Mouse (Mus musculus) heart, postnatal 14 days (tissue): ENCODE data around the gene Gm15517. TPM values are rescaled to one million over a fixed set of nuclear protein-coding genes. Genes with fewer than 3 reads are reported as not detected.
"Not testable (repeated sequence)": the region's sequence is repeated elsewhere in the genome, so short reads cannot be mapped to it uniquely, and the experiment has no call there.

Source experiments
- DNase-seq, 2 experiments: peaks; one replicate each; pipeline ENCODE4 v3.0.0; 2021 to 2022
- intact Hi-C: fragments of 180-260 bp; cut with DNase I; formaldehyde crosslinking; loops from one replicate; pipeline ENCODE4 v1.15.1; 2025
- total RNA-seq, 2 experiments: library from RNA; stranded (reverse); gene quantifications; 2 replicates each; pipeline ENCODE4 v1.2.3; 2021

Gm15517 gene
- total RNA-seq, 2 experiments from 2014 or later, result not detected

GRCm38 (mm10) chr7:44262791-44263643 is 1.8 kb downstream of the Gm15517 start:
- intact Hi-C loops, result loop anchor here (1.0 to 10.0 kb wide), 4 partner anchors 42 to 292 kb away; partner anchors contain the start of gene Nr1h2

GRCm38 (mm10) chr7:44268117-44268516 is 6.9 kb downstream of the Gm15517 start:
- intact Hi-C loops, result loop anchor here (10.0 kb wide), 1 partner anchor 287 kb away; the partner anchor contains the start of gene Nr1h2

More at GRCm38 (mm10) chr7:44262791-44263643, 1.8 kb downstream of the Gm15517 start:
- peak; percentile 92 to 96 for DNase-seq

GRCm38 (mm10) chr7:44269397-44269796 is 8.2 kb downstream of the Gm15517 start:
- no peak for DNase-seq
- intact Hi-C loops, result loop anchor here (10.0 kb wide), 1 partner anchor 285 kb away; the partner anchor contains the start of gene Nr1h2

More at GRCm38 (mm10) chr7:44268117-44268516, 6.9 kb downstream of the Gm15517 start:
- no peak for DNase-seq

GRCm38 (mm10) chr7:44271309-44271708 is 10.1 kb downstream of the Gm15517 start:
- intact Hi-C loops, result no loop called here
- DNase-seq, result no peak

GRCm38 (mm10) chr7:44272546-44272945 is 11.3 kb downstream of the Gm15517 start:
- DNase-seq, result no peak
- intact Hi-C loops, result no loop called here

GRCm38 (mm10) chr7:44273446-44273845 is 12.2 kb downstream of the Gm15517 start:
- intact Hi-C loops, result no loop called here
- no peak for DNase-seq

- DNase-seq, result no peak
- intact Hi-C loops, result no loop called here
These were observed 12.8 kb downstream of the Gm15517 start for GRCm38 (mm10) chr7:44274096-44274495.

- intact Hi-C loops, result no loop called here
- DNase-seq, result no peak
These were observed 14.3 kb downstream of the Gm15517 start for GRCm38 (mm10) chr7:44275546-44275945.

GRCm38 (mm10) chr7:44276461-44277249 is 15.4 kb downstream of the Gm15517 start:
- DNase-seq, result no peak
- intact Hi-C loops, result no loop called here

GRCm38 (mm10) chr7:44277250-44277622 is 16.0 kb downstream of the Gm15517 start:
- DNase-seq, result no peak
- intact Hi-C loops, result no loop called here

- intact Hi-C loops, result no loop called here
These were observed 19.7 kb downstream of the Gm15517 start for GRCm38 (mm10) chr7:44280959-44281358.

GRCm38 (mm10) chr7:44281586-44281985 is 20.3 kb downstream of the Gm15517 start:
- DNase-seq, result no peak

More at GRCm38 (mm10) chr7:44280959-44281358, 19.7 kb downstream of the Gm15517 start:
- DNase-seq, result no peak

GRCm38 (mm10) chr7:44287760-44288159 is 26.5 kb downstream of the Gm15517 start:
- DNase-seq, result no peak
- intact Hi-C loops, result no loop called here

More at GRCm38 (mm10) chr7:44281586-44281985, 20.3 kb downstream of the Gm15517 start:
- intact Hi-C loops, result no loop called here

- DNase-seq, result no peak
- intact Hi-C loops, result no loop called here
These were observed 29.7 kb downstream of the Gm15517 start for GRCm38 (mm10) chr7:44290986-44291385.

GRCm38 (mm10) chr7:44291418-44291817 is 30.2 kb downstream of the Gm15517 start:
- DNase-seq, result no peak
- intact Hi-C loops, result no loop called here

GRCm38 (mm10) chr7:44297501-44297900 is 36.3 kb downstream of the Gm15517 start:
- DNase-seq, intact Hi-C loops: not testable (repeated sequence)

- DNase-seq, result no peak
- intact Hi-C loops, result loop anchor here (2.0 kb wide), 1 partner anchor 41 kb away; no protein-coding TSS in a partner anchor
These were observed 42.4 kb downstream of the Gm15517 start for GRCm38 (mm10) chr7:44303346-44304340.

GRCm38 (mm10) chr7:44304463-44304774 is 43.2 kb downstream of the Gm15517 start:
- no peak for DNase-seq
- intact Hi-C loops, result loop anchor here (2.0 kb wide), 1 partner anchor 42 kb away; no protein-coding TSS in a partner anchor

- DNase-seq, result peak; percentile 94 to 96
- intact Hi-C loops, result loop anchor here (2.0 to 5.0 kb wide), 2 partner anchors 42 to 47 kb away; no protein-coding TSS in a partner anchor
These were observed 43.8 kb downstream of the Gm15517 start for GRCm38 (mm10) chr7:44304775-44305641.
